Mouse (Mus musculus): Measurements from ENCODE around the gene Reln. TPM values are rescaled to one million over a fixed set of nuclear protein-coding genes. Genes with fewer than 3 reads are reported as not detected.

The Reln gene
- polyA plus RNA-seq, 1 experiment: 1.7 TPM

- Histone ChIP-seq H3K4me1 (ENCODE audit: control insufficient read depth, insufficient read depth, low read length) (no peaks in the 10 kb centered on the region), H3K27ac (ENCODE audit: insufficient read depth, low read length) (no peak overlapping the region), H3K4me3 (ENCODE audit: insufficient read depth, low read length) (no peak overlapping the region)
- TF ChIP-seq CTCF (IDR thresholded peaks at IDR 0.05; ENCODE audit: borderline replicate concordance, insufficient read depth, low read length) (no peak), POLR2A (IDR thresholded peaks at IDR 0.05; ENCODE audit: low read depth, low read length) (no peak)
Measured at GRCm38 (mm10) chr5:21847438-21847837, 497.1 kb downstream of the Reln start.

GRCm38 (mm10) chr5:21846616-21847290 is 497.7 kb downstream of the Reln start:
- H3K4me1 ChIP-seq (ENCODE audit: control insufficient read depth, insufficient read depth, low read length): no peaks in the 10 kb centered on the region
- H3K4me3 ChIP-seq (ENCODE audit: insufficient read depth, low read length): no peak overlapping the region
- H3K27ac ChIP-seq (ENCODE audit: insufficient read depth, low read length): no peak overlapping the region
- TF ChIP-seq CTCF (IDR thresholded peaks at IDR 0.05; ENCODE audit: borderline replicate concordance, insufficient read depth, low read length): no peak
- no peak for TF ChIP-seq POLR2A (IDR thresholded peaks at IDR 0.05; ENCODE audit: low read depth, low read length)

GRCm38 (mm10) chr5:21844676-21845075 is 499.8 kb downstream of the Reln start:
- Histone ChIP-seq H3K27ac (ENCODE audit: insufficient read depth, low read length) (no peak overlapping the region), H3K4me3 (ENCODE audit: insufficient read depth, low read length) (no peak overlapping the region), H3K4me1 (ENCODE audit: control insufficient read depth, insufficient read depth, low read length) (no peaks in the 10 kb centered on the region)
- no peak for TF ChIP-seq CTCF (IDR thresholded peaks at IDR 0.05; ENCODE audit: borderline replicate concordance, insufficient read depth, low read length)
- no peak for TF ChIP-seq POLR2A (IDR thresholded peaks at IDR 0.05; ENCODE audit: low read depth, low read length)

Other genes with a start within 250 kb of the Reln start
- 23.2 and 27.9 TPM in 2 replicates for gene Orc5, start 205.7 kb upstream of the Reln start, polyA plus RNA-seq (2011; ENCODE audit: insufficient read length, low read depth, missing spikeins)